Mouse (Mus musculus): Measurements from ENCODE around the gene Zfp978. TPM values are rescaled to one million over a fixed set of nuclear protein-coding genes. Genes with fewer than 3 reads are reported as not detected.

The Zfp978 gene
- polyA plus RNA-seq (2015; fragmentation: Illumina TruSeq; extraction: RNeasy Lipid Tissue Mini Kit (QIAGEN cat#74804); ENCODE audit: insufficient read depth, low read depth, low replicate concordance), result not detected

DNA sequence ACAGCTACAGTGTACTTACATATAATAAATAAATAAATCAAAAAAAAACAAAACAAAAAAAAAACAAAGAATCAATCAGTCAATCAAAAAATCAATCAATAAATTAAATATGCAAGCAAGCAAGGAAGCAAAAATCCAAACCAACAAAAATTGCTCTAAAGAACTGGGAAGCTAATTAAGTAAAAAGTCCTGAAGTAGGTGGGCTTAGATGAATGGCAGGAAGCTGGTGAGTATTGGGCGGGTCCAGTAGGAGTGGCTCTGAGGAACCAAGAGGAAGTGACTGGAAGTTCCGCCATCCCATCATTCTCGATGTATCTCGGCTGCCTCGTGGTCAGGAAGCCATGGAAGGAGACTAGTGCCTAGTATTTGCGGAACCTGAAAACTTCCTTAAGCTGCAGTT, at the start of gene Zfp978:
Zfp978 (plus strand) TSS at position 301 of the 400 bp plus-strand sequence.

Other genes with a start within 250 kb of the Zfp978 start
- gene Zfp991, start 229.3 kb upstream of the Zfp978 start, polyA plus RNA-seq (2015; fragmentation: Illumina TruSeq; extraction: RNeasy Lipid Tissue Mini Kit (QIAGEN cat#74804); ENCODE audit: insufficient read depth, low read depth, low replicate concordance), result 2.0 TPM
- not detected for gene Zfp988, start 55.6 kb upstream of the Zfp978 start, polyA plus RNA-seq (2015; fragmentation: Illumina TruSeq; extraction: RNeasy Lipid Tissue Mini Kit (QIAGEN cat#74804); ENCODE audit: insufficient read depth, low read depth, low replicate concordance)
- 2.3 TPM for gene Zfp982, start 131.1 kb downstream of the Zfp978 start, polyA plus RNA-seq (2015; fragmentation: Illumina TruSeq; extraction: RNeasy Lipid Tissue Mini Kit (QIAGEN cat#74804); ENCODE audit: insufficient read depth, low read depth, low replicate concordance)
- gene Gm16503, start 178.9 kb downstream of the Zfp978 start, polyA plus RNA-seq (2015; fragmentation: Illumina TruSeq; extraction: RNeasy Lipid Tissue Mini Kit (QIAGEN cat#74804); ENCODE audit: insufficient read depth, low read depth, low replicate concordance), result not detected
- gene Zfp985, start 192.0 kb downstream of the Zfp978 start, polyA plus RNA-seq (2015; fragmentation: Illumina TruSeq; extraction: RNeasy Lipid Tissue Mini Kit (QIAGEN cat#74804); ENCODE audit: insufficient read depth, low read depth, low replicate concordance), result not detected

Measured in pancreas, adult 10 weeks (tissue).